9 mouse cellular contexts compared by ENCODE assay signal in the genomic region with DNA sequence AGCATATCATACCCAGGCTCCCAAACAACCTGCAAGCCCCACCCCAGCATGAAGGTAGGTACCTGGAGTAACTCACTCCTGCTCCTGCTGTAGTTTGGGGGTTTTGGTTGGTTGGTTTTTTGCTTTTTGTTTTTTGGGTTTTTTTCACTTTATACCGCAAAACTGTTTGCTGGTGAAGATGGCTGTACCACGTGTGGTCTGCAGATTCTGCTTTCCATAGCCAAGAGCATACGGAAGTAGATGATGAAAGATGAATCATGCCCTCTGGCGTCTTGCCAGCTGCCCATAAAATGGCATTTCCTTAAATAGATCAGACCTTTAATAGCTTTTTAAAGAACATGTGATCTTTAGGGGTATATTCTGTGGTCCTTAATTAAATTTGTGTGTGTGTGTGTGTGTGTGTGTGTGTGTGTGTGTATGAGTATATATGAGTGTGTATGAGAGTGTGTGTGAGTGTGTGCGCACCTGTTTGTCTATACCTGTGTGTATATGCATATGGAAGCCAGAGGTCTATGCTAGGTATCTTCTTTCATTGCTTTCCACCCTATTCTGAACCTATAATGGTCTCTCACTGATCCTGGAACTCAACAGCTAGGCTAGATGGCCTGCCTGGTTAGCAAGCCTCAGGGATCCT. TPM values are rescaled to one million over a fixed set of nuclear protein-coding genes. Genes with fewer than 3 reads are reported as not detected.
A peak's percentile ranks its signal among the peaks of the same experiment; 100 is the strongest.
DNase-seq lines count a peak whose midpoint lies in the region; ATAC-seq lines count a peak whose summit lies in the region.
"Had no signal": no experiment of that assay in that cellular context is flagged by ENCODE, and none has a peak within 500 bp of the region (broad histone marks: within the 10 kb centered on the region; RNA-seq: fewer than 3 reads in every experiment).

No protein-coding gene starts in this region.

- WGBS in embryonic facial prominence, embryonic 14.5 days, result 56% methylated on average over 5 of the region's 5 CpGs
- WGBS in embryonic facial prominence, embryonic 10.5 days, result 93% methylated on average over 5 of the region's 5 CpGs
- WGBS in macrophage (ENCODE audit: missing documents), result 20% methylated on average over 5 of the region's 5 CpGs

- no peak overlapping the region for H3K4me2 ChIP-seq in embryonic facial prominence, embryonic 14.5 days (ENCODE audit: low read depth, low read length)
- H3K4me2 ChIP-seq: midbrain, embryonic 12.5 days had no signal

- no peak overlapping the region for H3K4me3 ChIP-seq in embryonic facial prominence, embryonic 14.5 days (ENCODE audit: low read depth, low read length)
- no peak overlapping the region for H3K4me3 ChIP-seq in embryonic facial prominence, embryonic 10.5 days
- no peak overlapping the region for H3K4me3 ChIP-seq in macrophage (ENCODE audit: inconsistent target)
- H3K4me3 ChIP-seq: midbrain, embryonic 12.5 days had no signal

- no peaks in the 10 kb centered on the region for H3K27me3 ChIP-seq in embryonic facial prominence, embryonic 14.5 days (replicated peaks; ENCODE audit: control insufficient read depth, insufficient read depth, low read length)
- H3K27me3 ChIP-seq in embryonic facial prominence, embryonic 10.5 days (replicated peaks; ENCODE audit: low read depth, poor library complexity, severe bottlenecking), result no peaks in the 10 kb centered on the region
- H3K27me3 ChIP-seq: midbrain, embryonic 12.5 days had no signal

- no peaks in the 10 kb centered on the region for H3K4me1 ChIP-seq in embryonic facial prominence, embryonic 14.5 days (ENCODE audit: control insufficient read depth, insufficient read depth, low read length)
- H3K4me1 ChIP-seq in embryonic facial prominence, embryonic 10.5 days, result peaks cover 16% of the 10 kb centered on the region
- H3K4me1 ChIP-seq: midbrain, embryonic 12.5 days had no signal

- peak; percentile 51 for DNase-seq in embryonic facial prominence, embryonic 14.5 days (ENCODE audit: low spot score)
- DNase-seq in embryonic facial prominence, embryonic 10.5 days (ENCODE audit: low spot score), result no peak
- peak; percentile 89 for DNase-seq in CD4-positive helper T cell, adult 2 months (ENCODE audit: low read depth, low spot score)
- peak; percentile 47 for DNase-seq in cerebellum, adult 8-10 months
- peak; percentile 50 to 77 for DNase-seq in urinary bladder, postnatal 4 days (ENCODE audit: low spot score in 2 of 2)
- no peak for DNase-seq in embryo, embryonic 10.5 days (ENCODE audit: low spot score)

- peaks cover 47% of the 10 kb centered on the region for H3K36me3 ChIP-seq in embryonic facial prominence, embryonic 14.5 days (ENCODE audit: control insufficient read depth, insufficient read depth, low read length)
- H3K36me3 ChIP-seq in embryonic facial prominence, embryonic 10.5 days (replicated peaks), result peaks cover 71% of the 10 kb centered on the region
- H3K36me3 ChIP-seq in macrophage (ENCODE audit: inconsistent target), result peaks cover 19% of the 10 kb centered on the region; the same call in 1 of the 2 replicates

- no peaks in the 10 kb centered on the region for H3K9me3 ChIP-seq in embryonic facial prominence, embryonic 14.5 days (ENCODE audit: control insufficient read depth, low read length)
- no peaks in the 10 kb centered on the region for H3K9me3 ChIP-seq in embryonic facial prominence, embryonic 10.5 days
- H3K9me3 ChIP-seq: midbrain, embryonic 12.5 days had no signal

- no peak overlapping the region for H3K27ac ChIP-seq in embryonic facial prominence, embryonic 14.5 days (replicated peaks; ENCODE audit: low read depth, low read length)
- no peak overlapping the region for H3K27ac ChIP-seq in embryonic facial prominence, embryonic 10.5 days (replicated peaks)
- peak overlapping the region; percentile 54 for H3K27ac ChIP-seq in macrophage
- H3K27ac ChIP-seq: midbrain, embryonic 12.5 days had no signal

- no peak overlapping the region for H3K9ac ChIP-seq in embryonic facial prominence, embryonic 14.5 days (ENCODE audit: low read depth, low read length)
- H3K9ac ChIP-seq: midbrain, embryonic 12.5 days had no signal

- no peaks in the 10 kb centered on the region for H3K79me2 ChIP-seq in macrophage (ENCODE audit: inconsistent target)

- ATAC-seq in embryonic facial prominence, embryonic 14.5 days (ENCODE audit: low read depth), result no peak
- peak; percentile 48 to 66 for ATAC-seq in hematopoietic stem cell, adult 5-6 weeks (replicated peaks in 1 of 2; ENCODE audit: insufficient read depth in 1 of 2, low FRiP score in 2 of 2, low TSS enrichment in 1 of 2, low read depth in 1 of 2, poor library complexity in 2 of 2, severe bottlenecking in 2 of 2)

RNA-seq across cellular contexts. Expression of gene Adora2a, which starts 16.8 kb away (rescaled TPM):
- 4.1 and 5.4 TPM in 2 replicates for polyA plus RNA-seq in embryonic facial prominence, embryonic 14.5 days (2014; fragmentation: Nextera tagmentation; extraction: Ambion mirVana)
- 1.5 and 2.3 TPM in 2 replicates for polyA plus RNA-seq in embryonic facial prominence, embryonic 10.5 days (2016; fragmentation: Nextera tagmentation; extraction: Ambion mirVana)
- total RNA-seq in hematopoietic stem cell, adult 5-6 weeks (2017), result 8.6 and 10.1 TPM in 2 replicates
- total RNA-seq in macrophage (2018; cell fraction: chromatin; rRNA removed), result 100 to 1,000 TPM in 5 of 26 experiments, 10 to 100 TPM in 9, 1 to 10 TPM in 7, under 1 TPM in 2, not detected in 3; 0.40 to 139 (median 13.8) TPM
- total RNA-seq in macrophage (2018; cell fraction: cytosol; rRNA removed), result 100 to 1,000 TPM in 1 of 26 experiments, 10 to 100 TPM in 10, 1 to 10 TPM in 7, under 1 TPM in 7, not detected in 1; 0.19 to 106 (median 8.9) TPM
- total RNA-seq in macrophage (2018; cell fraction: nucleus; rRNA removed), result 100 to 1,000 TPM in 4 of 26 experiments, 10 to 100 TPM in 12, 1 to 10 TPM in 7, under 1 TPM in 2, not detected in 1; 0.35 to 170 (median 13.7) TPM
- 0.11 to 0.39 TPM (median 0.27 TPM) in 3 replicates for polyA plus RNA-seq in macrophage (2018)

Comparison
In these comparisons a context has a peak if more than half of its experiments do, and no peak if none do; other contexts are left out.
1. DNase-seq: peak in embryonic facial prominence, embryonic 14.5 days (single experiment), CD4-positive helper T cell, adult 2 months (single experiment), cerebellum, adult 8-10 months (single experiment) and urinary bladder, postnatal 4 days (2 of 2); none in embryonic facial prominence, embryonic 10.5 days (single experiment) and embryo, embryonic 10.5 days (single experiment).